Mouse (Mus musculus): ENCODE data around the gene Foxg1. TPM values are rescaled to one million over a fixed set of nuclear protein-coding genes. Genes with fewer than 3 reads are reported as not detected.

Foxg1 gene
- polyA plus RNA-seq, 1 experiment = 0.07 TPM

- Histone ChIP-seq H3K4me3 (replicated peaks; ENCODE audit: extremely low read depth, low read depth, low read length) (no peak overlapping the region), H3K4me1 (ENCODE audit: control insufficient read depth, insufficient read depth, low read length) (no peaks in the 10 kb centered on the region)
- no peak for DNase-seq
- 13% methylated on average over 5 of the region's 5 CpGs for WGBS
- TF ChIP-seq POLR2A (IDR thresholded peaks at IDR 0.05; ENCODE audit: borderline replicate concordance, extremely low read depth, low read depth, low read length) (no peak), CTCF (IDR thresholded peaks at IDR 0.05; ENCODE audit: insufficient read depth, low read length) (no peak)
Observed at GRCm38 (mm10) chr12:49392876-49393275, 10.4 kb downstream of the Foxg1 start.

- DNase-seq = no peak
- 27% methylated on average over 3 of the region's 3 CpGs for WGBS
- H3K4me3 ChIP-seq (replicated peaks; ENCODE audit: extremely low read depth, low read depth, low read length) = no peak overlapping the region
Observed at GRCm38 (mm10) chr12:49393639-49394038, 11.2 kb downstream of the Foxg1 start.

DNA sequence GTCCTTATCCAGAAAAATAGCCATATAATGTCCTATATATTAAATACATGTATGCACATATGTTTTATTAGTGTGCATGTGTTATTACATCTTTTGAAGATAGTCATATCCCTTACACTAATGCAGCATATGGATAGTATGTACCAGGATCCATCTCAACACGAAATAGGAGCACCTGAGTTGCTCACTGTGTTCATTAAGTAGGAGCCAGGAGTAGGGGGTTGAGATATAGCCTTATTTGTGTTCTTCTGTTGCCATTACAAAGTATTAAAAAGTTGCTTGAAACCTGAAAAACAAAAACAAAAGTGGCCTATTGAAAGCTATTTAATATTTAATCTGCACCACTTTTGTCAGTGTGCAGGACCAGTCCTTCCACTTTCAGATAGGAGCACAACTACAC, 11.7 kb downstream of the Foxg1 start:
- 7% methylated on average over 1 of the region's 1 CpGs for WGBS
- Histone ChIP-seq H3K4me3 (replicated peaks; ENCODE audit: extremely low read depth, low read depth, low read length) (no peak overlapping the region), H3K4me1 (ENCODE audit: control insufficient read depth, insufficient read depth, low read length) (no peaks in the 10 kb centered on the region)
- TF ChIP-seq POLR2A (IDR thresholded peaks at IDR 0.05; ENCODE audit: borderline replicate concordance, extremely low read depth, low read depth, low read length) = no peak
- TF ChIP-seq CTCF (IDR thresholded peaks at IDR 0.05; ENCODE audit: insufficient read depth, low read length) = no peak
- no peak for DNase-seq

More at GRCm38 (mm10) chr12:49393639-49394038, 11.2 kb downstream of the Foxg1 start:
- TF ChIP-seq POLR2A (IDR thresholded peaks at IDR 0.05; ENCODE audit: borderline replicate concordance, extremely low read depth, low read depth, low read length) (no peak), CTCF (IDR thresholded peaks at IDR 0.05; ENCODE audit: insufficient read depth, low read length) (no peak)
- no peaks in the 10 kb centered on the region for H3K4me1 ChIP-seq (ENCODE audit: control insufficient read depth, insufficient read depth, low read length)

GRCm38 (mm10) chr12:49394836-49395235, 12.4 kb downstream of the Foxg1 start:
- WGBS = 5% methylated on average over 17 of the region's 17 CpGs
- no peak for TF ChIP-seq POLR2A (IDR thresholded peaks at IDR 0.05; ENCODE audit: borderline replicate concordance, extremely low read depth, low read depth, low read length)
- no peak for TF ChIP-seq CTCF (IDR thresholded peaks at IDR 0.05; ENCODE audit: insufficient read depth, low read length)
- Histone ChIP-seq H3K4me3 (replicated peaks; ENCODE audit: extremely low read depth, low read depth, low read length) (no peak overlapping the region), H3K4me1 (ENCODE audit: control insufficient read depth, insufficient read depth, low read length) (no peaks in the 10 kb centered on the region)
- no peak for DNase-seq

DNA sequence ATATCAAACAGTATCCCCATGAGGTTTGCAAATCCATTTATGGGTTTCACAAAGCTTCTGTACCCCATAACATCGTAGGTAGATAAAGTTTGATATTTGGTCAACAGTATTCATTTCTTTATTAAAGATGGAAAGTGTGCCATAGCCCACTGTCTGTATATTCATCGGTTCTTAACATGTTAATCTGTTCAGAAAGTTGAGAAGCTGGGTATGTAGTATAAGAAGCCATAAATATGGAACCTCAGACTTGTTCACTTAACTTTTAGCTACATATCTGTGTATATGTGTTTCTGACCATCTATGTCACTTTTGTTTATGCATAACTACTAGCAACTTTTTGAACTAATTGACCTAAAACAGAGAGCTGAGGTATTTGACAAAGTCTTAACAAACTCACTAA, 13.5 kb downstream of the Foxg1 start:
- no peaks in the 10 kb centered on the region for H3K4me1 ChIP-seq (ENCODE audit: control insufficient read depth, insufficient read depth, low read length)
- 12% methylated on average over 2 of the region's 2 CpGs for WGBS
- TF ChIP-seq POLR2A (IDR thresholded peaks at IDR 0.05; ENCODE audit: borderline replicate concordance, extremely low read depth, low read depth, low read length) = no peak
- no peak for TF ChIP-seq CTCF (IDR thresholded peaks at IDR 0.05; ENCODE audit: insufficient read depth, low read length)

GRCm38 (mm10) chr12:49396776-49397175, 14.3 kb downstream of the Foxg1 start:
- H3K4me3 ChIP-seq (replicated peaks; ENCODE audit: extremely low read depth, low read depth, low read length) = no peak overlapping the region
- TF ChIP-seq POLR2A (IDR thresholded peaks at IDR 0.05; ENCODE audit: borderline replicate concordance, extremely low read depth, low read depth, low read length) = no peak
- no peak for TF ChIP-seq CTCF (IDR thresholded peaks at IDR 0.05; ENCODE audit: insufficient read depth, low read length)
- DNase-seq = no peak
- 24% methylated on average over 1 of the region's 1 CpGs for WGBS
- no peaks in the 10 kb centered on the region for H3K4me1 ChIP-seq (ENCODE audit: control insufficient read depth, insufficient read depth, low read length)

More for the DNA sequence above, 13.5 kb downstream of the Foxg1 start:
- no peak overlapping the region for H3K4me3 ChIP-seq (replicated peaks; ENCODE audit: extremely low read depth, low read depth, low read length)
- DNase-seq = no peak

- no peak for TF ChIP-seq POLR2A (IDR thresholded peaks at IDR 0.05; ENCODE audit: borderline replicate concordance, extremely low read depth, low read depth, low read length)
- no peak for TF ChIP-seq CTCF (IDR thresholded peaks at IDR 0.05; ENCODE audit: insufficient read depth, low read length)
- Histone ChIP-seq H3K4me3 (replicated peaks; ENCODE audit: extremely low read depth, low read depth, low read length) (no peak overlapping the region), H3K4me1 (ENCODE audit: control insufficient read depth, insufficient read depth, low read length) (no peaks in the 10 kb centered on the region)
- DNase-seq = no peak
- 30% methylated on average over 4 of the region's 4 CpGs for WGBS
Observed at GRCm38 (mm10) chr12:49397443-49398162, 15.1 kb downstream of the Foxg1 start.

DNA sequence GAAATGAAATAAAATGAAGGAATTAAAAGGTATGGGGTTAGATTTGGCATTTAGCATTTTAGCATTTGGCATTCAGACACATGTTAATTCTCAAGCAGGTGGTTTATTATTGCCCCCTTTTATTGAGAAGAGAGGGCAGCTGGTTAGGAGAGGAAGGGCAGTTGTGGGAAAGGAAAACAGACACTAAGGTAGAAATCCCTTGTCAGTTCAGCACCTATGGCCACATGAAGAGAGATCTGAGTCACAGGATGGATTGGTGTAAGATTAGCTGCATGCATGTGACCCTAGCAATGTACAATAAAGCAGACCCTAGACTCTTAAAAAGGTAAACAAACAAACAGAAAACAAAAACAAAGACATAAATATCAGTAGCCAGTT, 15.7 kb downstream of the Foxg1 start:
- H3K4me3 ChIP-seq (replicated peaks; ENCODE audit: extremely low read depth, low read depth, low read length) = no peak overlapping the region
- TF ChIP-seq CTCF (IDR thresholded peaks at IDR 0.05; ENCODE audit: insufficient read depth, low read length) (no peak), POLR2A (IDR thresholded peaks at IDR 0.05; ENCODE audit: borderline replicate concordance, extremely low read depth, low read depth, low read length) (no peak)
- no peaks in the 10 kb centered on the region for H3K4me1 ChIP-seq (ENCODE audit: control insufficient read depth, insufficient read depth, low read length)
- DNase-seq = no peak

- Histone ChIP-seq H3K4me1 (ENCODE audit: control insufficient read depth, insufficient read depth, low read length) (no peaks in the 10 kb centered on the region), H3K4me3 (replicated peaks; ENCODE audit: extremely low read depth, low read depth, low read length) (no peak overlapping the region)
- no peak for DNase-seq
- WGBS = 18% methylated on average over 3 of the region's 3 CpGs
- TF ChIP-seq POLR2A (IDR thresholded peaks at IDR 0.05; ENCODE audit: borderline replicate concordance, extremely low read depth, low read depth, low read length) (no peak), CTCF (IDR thresholded peaks at IDR 0.05; ENCODE audit: insufficient read depth, low read length) (no peak)
Observed at GRCm38 (mm10) chr12:49398636-49399035, 16.2 kb downstream of the Foxg1 start.

DNA sequence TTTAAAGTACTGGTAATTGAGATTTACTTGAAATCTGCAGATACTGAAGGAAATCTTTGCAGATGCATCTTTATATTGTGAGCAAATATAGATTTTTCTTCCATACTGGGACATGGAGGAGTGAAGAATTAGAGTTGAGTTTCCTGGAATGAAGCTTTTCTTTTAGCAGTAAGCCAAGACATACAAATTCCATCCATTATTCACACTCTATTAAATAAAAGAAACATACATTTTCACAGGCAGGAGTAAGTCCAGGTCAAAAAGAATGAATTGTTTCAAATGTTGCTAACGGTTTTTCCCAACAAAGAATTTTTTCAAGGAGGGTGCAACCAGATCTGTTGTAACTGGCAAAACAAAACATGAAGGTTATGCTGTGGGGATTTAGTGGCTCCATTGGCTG, 17.2 kb downstream of the Foxg1 start:
- no peaks in the 10 kb centered on the region for H3K4me1 ChIP-seq (ENCODE audit: control insufficient read depth, insufficient read depth, low read length)
- TF ChIP-seq CTCF (IDR thresholded peaks at IDR 0.05; ENCODE audit: insufficient read depth, low read length) = no peak
- no peak for TF ChIP-seq POLR2A (IDR thresholded peaks at IDR 0.05; ENCODE audit: borderline replicate concordance, extremely low read depth, low read depth, low read length)
- WGBS = 13% methylated on average over 1 of the region's 1 CpGs
- H3K4me3 ChIP-seq (replicated peaks; ENCODE audit: extremely low read depth, low read depth, low read length) = no peak overlapping the region
- no peak for DNase-seq
